Mouse (Mus musculus): ENCODE measurements around the gene Ift172.

- TF ChIP-seq POLR2A (IDR thresholded peaks at IDR 0.05; ENCODE audit: control insufficient read depth, low read depth, low read length) (no peak), CTCF (IDR thresholded peaks at IDR 0.05; ENCODE audit: control insufficient read depth, insufficient read depth, insufficient replicate concordance, low read depth, low read length) (no peak)
Observed at GRCm38 (mm10) chr5:31221304-31221945, 69.5 kb downstream of the Ift172 start.
